Comparison of ENCODE assay signal across 24 mouse cellular contexts in genomic region chr5:45576716-45577115, GRCm38 (mm10).
"Had no signal": no experiment of that assay in that cellular context is flagged by ENCODE, and none has a peak within 500 bp of the region (broad histone marks: within the 10 kb centered on the region; RNA-seq: fewer than 3 reads in every experiment).

No protein-coding gene starts in this region.

- H3K4me2 ChIP-seq: heart, embryonic 12.5 days; hindbrain, embryonic 12.5 days; hindbrain, embryonic 14.5 days; intestine, embryonic 15.5 days; limb, embryonic 12.5 days; liver, embryonic 13.5 days; liver, embryonic 15.5 days had no signal

- H3K9ac ChIP-seq: heart, embryonic 12.5 days; hindbrain, embryonic 12.5 days; hindbrain, embryonic 14.5 days; intestine, embryonic 15.5 days; limb, embryonic 12.5 days; liver, embryonic 13.5 days; liver, embryonic 15.5 days had no signal

- ATAC-seq: hindbrain, embryonic 16.5 days; inflammation-experienced regulatory T-cells, adult 6 months; intestine, embryonic 15.5 days; intestine, postnatal 0 days had no signal

- H3K27me3 ChIP-seq: heart, embryonic 12.5 days; hindbrain, embryonic 12.5 days; intestine, embryonic 15.5 days; limb, embryonic 12.5 days; liver, embryonic 13.5 days; liver, embryonic 15.5 days had no signal

- DNase-seq: gastrocnemius, adult 2 months; gastrocnemius, postnatal 14 days; gastrocnemius, postnatal 36 days; heart, postnatal 4 days; kidney, adult 18-20 months; kidney, adult 8-10 months; kidney, postnatal 10 days; kidney, postnatal 25 days; kidney, postnatal 4 days; liver; liver, embryonic 13.5 days had no signal

- H3K4me3 ChIP-seq: gastrocnemius, adult 2 months; heart, embryonic 10.5 days; heart, embryonic 12.5 days; hindbrain, embryonic 10.5 days; hindbrain, embryonic 12.5 days; intestine, embryonic 15.5 days; layer of hippocampus, adult 2 months; limb, embryonic 10.5 days; limb, embryonic 12.5 days; liver, embryonic 13.5 days; liver, embryonic 15.5 days had no signal

- H3K4me1 ChIP-seq: heart, embryonic 10.5 days; heart, embryonic 12.5 days; intestine, embryonic 15.5 days; liver, embryonic 13.5 days; liver, embryonic 15.5 days had no signal

- H3K27ac ChIP-seq: heart, embryonic 10.5 days; hindbrain, embryonic 10.5 days; hindbrain, embryonic 12.5 days; hindbrain, embryonic 14.5 days; intestine, embryonic 15.5 days; limb, embryonic 10.5 days; limb, embryonic 12.5 days; liver, embryonic 13.5 days; liver, embryonic 15.5 days had no signal

- H3K9me3 ChIP-seq: heart, embryonic 10.5 days; heart, embryonic 12.5 days; hindbrain, embryonic 10.5 days; hindbrain, embryonic 12.5 days; intestine, embryonic 15.5 days; limb, embryonic 10.5 days; limb, embryonic 12.5 days; liver, embryonic 13.5 days; liver, embryonic 15.5 days had no signal

- H3K36me3 ChIP-seq: heart, embryonic 10.5 days; heart, embryonic 12.5 days; hindbrain, embryonic 10.5 days; hindbrain, embryonic 12.5 days; intestine, embryonic 15.5 days; limb, embryonic 10.5 days; limb, embryonic 12.5 days; liver, embryonic 13.5 days; liver, embryonic 15.5 days had no signal
